Mouse (Mus musculus) heart, postnatal 0 days (tissue): ENCODE measurements at regions not wholly inside any gene's neighbourhood (a gene's known extent, or its start where the extent isn't known, plus 50 kb on each side); places are given as distances from the start of the nearest gene placed in this dataset. TPM values are rescaled to one million over a fixed set of nuclear protein-coding genes. Genes with fewer than 3 reads are reported as not detected.

Experiments
- ATAC-seq: fragments of 200-750 bp; cut with Nextera tagmentation; 2 replicates; pipeline ENCODE4 v1.8.0; 2017; ENCODE audit warnings: low read depth, moderate number of reproducible peaks, moderate library complexity; ENCODE audit not compliant: insufficient read depth
- DNase-seq: peaks from one replicate; pipeline ENCODE4 v3.0.0-alpha.2; 2016; ENCODE audit warnings: low spot score
- H3K27ac ChIP-seq: fragments of 300-500 bp; sonication (generic); 2 replicates; pipeline ENCODE4 v1.5.1; 2014; ENCODE audit warnings: low read depth, mild to moderate bottlenecking
- H3K27me3 ChIP-seq: fragments of 300-500 bp; sonication (generic); 2 replicates; pipeline ENCODE4 v1.6.1; 2014; ENCODE audit warnings: low read length, mixed read lengths; ENCODE audit not compliant: control insufficient read depth, insufficient read depth
- H3K36me3 ChIP-seq: fragments of 300-500 bp; sonication (generic); replicated peaks from 2 replicates; pipeline ENCODE4 v1.6.1; 2014; ENCODE audit warnings: low read length, mixed read lengths; ENCODE audit not compliant: control insufficient read depth, insufficient read depth
- H3K4me1 ChIP-seq: fragments of 300-500 bp; sonication (generic); 2 replicates; pipeline ENCODE4 v1.6.1; 2014; ENCODE audit warnings: antibody characterized with exemption; ENCODE audit not compliant: control insufficient read depth, insufficient read depth
- H3K4me2 ChIP-seq: fragments of 300-500 bp; sonication (generic); 2 replicates; pipeline ENCODE4 v1.6.1; 2014; ENCODE audit warnings: low read depth, mild to moderate bottlenecking, low read length, moderate library complexity
- H3K4me3 ChIP-seq: fragments of 300-500 bp; sonication (generic); 2 replicates; pipeline ENCODE4 v1.5.1; 2014; ENCODE audit warnings: low read depth, low read length
- H3K9ac ChIP-seq: fragments of 300-500 bp; sonication (generic); replicated peaks from 2 replicates; pipeline ENCODE4 v1.6.1; 2014; ENCODE audit warnings: low read depth, low read length, mixed read lengths
- H3K9me3 ChIP-seq: fragments of 300-500 bp; sonication (generic); replicated peaks from 2 replicates; pipeline ENCODE4 v1.6.1; 2016; ENCODE audit warnings: low read length; ENCODE audit not compliant: control insufficient read depth
- CTCF ChIP-seq: IDR thresholded peaks from 2 replicates; pipeline ENCODE4 v1.5.1; 2016; ENCODE audit warnings: antibody characterized with exemption, control low read depth, low read depth
- EP300 ChIP-seq: IDR thresholded peaks from 2 replicates; pipeline ENCODE4 v1.6.1; 2016; ENCODE audit warnings: antibody characterized with exemption, low read depth
- WGBS: fragments of 180-500 bp; shearing (Covaris S2); extraction: QIAGEN DNeasy Blood & Tissue Kit; methylation state at CpG from one replicate; pipeline ENCODE4 v1.1.7; 2014; 5-methylcytosine and 5-hydroxymethylcytosine counted together
- microRNA-seq: library from miRNA; unstranded; fragments of <30 nt; microRNA quantifications from one replicate; pipeline ENCODE4, GENCODE M21; 2016

GRCm38 (mm10) chr10:46350196-46350595 lies 772.6 kb downstream of the Hace1 start:
- Histone ChIP-seq H3K27ac (no peak overlapping the region), H3K9me3 (no peaks in the 10 kb centered on the region), H3K4me2 (no peak overlapping the region), H3K36me3 (no peaks in the 10 kb centered on the region), H3K4me1 (no peaks in the 10 kb centered on the region), H3K27me3 (no peaks in the 10 kb centered on the region), H3K4me3 (no peak overlapping the region), H3K9ac (no peak overlapping the region)
- ATAC-seq (no peak), DNase-seq (no peak)
- 32% methylated on average over 2 of the region's 2 CpGs for WGBS
- no peak for TF ChIP-seq CTCF
- TF ChIP-seq EP300, result no peak

- H3K27ac ChIP-seq, result no peak overlapping the region
- WGBS, result 34% methylated on average over 1 of the region's 1 CpGs
- TF ChIP-seq CTCF, result no peak
- TF ChIP-seq EP300, result no peak
- ATAC-seq (no peak), DNase-seq (no peak)
- no peak overlapping the region for H3K4me3 ChIP-seq
- no peaks in the 10 kb centered on the region for H3K36me3 ChIP-seq
- H3K4me2 ChIP-seq, result no peak overlapping the region
- H3K9me3 ChIP-seq, result no peaks in the 10 kb centered on the region
- no peak overlapping the region for H3K9ac ChIP-seq
- H3K27me3 ChIP-seq, result no peaks in the 10 kb centered on the region
- H3K4me1 ChIP-seq, result no peaks in the 10 kb centered on the region
Observed at GRCm38 (mm10) chr10:46356775-46357174, 779.1 kb downstream of the Hace1 start.

GRCm38 (mm10) chr10:46373715-46374475 lies 796.3 kb downstream of the Hace1 start:
- H3K4me2 ChIP-seq, result no peak overlapping the region
- TF ChIP-seq CTCF (no peak), EP300 (no peak)
- DNase-seq, result no peak
- no peak for ATAC-seq
- H3K36me3 ChIP-seq, result no peaks in the 10 kb centered on the region
- no peak overlapping the region for H3K27ac ChIP-seq
- H3K4me3 ChIP-seq, result no peak overlapping the region
- H3K27me3 ChIP-seq, result no peaks in the 10 kb centered on the region
- no peaks in the 10 kb centered on the region for H3K4me1 ChIP-seq
- 82% methylated on average over 7 of the region's 7 CpGs for WGBS
- no peak overlapping the region for H3K9ac ChIP-seq
- no peaks in the 10 kb centered on the region for H3K9me3 ChIP-seq

- no peak for ATAC-seq
- no peaks in the 10 kb centered on the region for H3K4me1 ChIP-seq
Observed at GRCm38 (mm10) chr10:46374646-46375045, 797.0 kb downstream of the Hace1 start.

GRCm38 (mm10) chr10:46397089-46397488 lies 819.5 kb downstream of the Hace1 start:
- Histone ChIP-seq H3K4me2 (no peak overlapping the region), H3K36me3 (no peaks in the 10 kb centered on the region), H3K27me3 (no peaks in the 10 kb centered on the region), H3K9me3 (no peaks in the 10 kb centered on the region), H3K4me1 (no peaks in the 10 kb centered on the region), H3K27ac (no peak overlapping the region), H3K4me3 (no peak overlapping the region), H3K9ac (no peak overlapping the region)
- DNase-seq (no peak), ATAC-seq (no peak)
- 74% methylated on average over 4 of the region's 4 CpGs for WGBS
- no peak for TF ChIP-seq CTCF
- TF ChIP-seq EP300, result no peak

More at GRCm38 (mm10) chr10:46374646-46375045, 797.0 kb downstream of the Hace1 start:
- TF ChIP-seq CTCF (no peak), EP300 (no peak)
- H3K4me3 ChIP-seq, result no peak overlapping the region
- H3K27me3 ChIP-seq, result no peaks in the 10 kb centered on the region
- no peaks in the 10 kb centered on the region for H3K9me3 ChIP-seq
- no peak for DNase-seq
- H3K36me3 ChIP-seq, result no peaks in the 10 kb centered on the region
- no peak overlapping the region for H3K4me2 ChIP-seq
- H3K27ac ChIP-seq, result no peak overlapping the region
- 77% methylated on average over 3 of the region's 3 CpGs for WGBS
- no peak overlapping the region for H3K9ac ChIP-seq

- DNase-seq (no peak), ATAC-seq (no peak)
- no peaks in the 10 kb centered on the region for H3K4me1 ChIP-seq
- H3K4me3 ChIP-seq, result no peak overlapping the region
- no peak overlapping the region for H3K27ac ChIP-seq
- H3K9ac ChIP-seq, result no peak overlapping the region
- 66% methylated on average over 2 of the region's 2 CpGs for WGBS
- no peaks in the 10 kb centered on the region for H3K27me3 ChIP-seq
- H3K36me3 ChIP-seq, result no peaks in the 10 kb centered on the region
- no peaks in the 10 kb centered on the region for H3K9me3 ChIP-seq
- TF ChIP-seq CTCF (no peak), EP300 (no peak)
- no peak overlapping the region for H3K4me2 ChIP-seq
Observed at GRCm38 (mm10) chr10:46403883-46404282, 826.3 kb downstream of the Hace1 start.

Small RNA genes lying in the stretch of these regions (microRNA-seq; reads per million reads assigned to microRNA genes)
- gene Gm27410, result not detected
